Mouse (Mus musculus) kidney, postnatal 25 days (tissue): ENCODE results near the gene Usp36.

Source experiments
- DNase-seq, 2 experiments: peaks; one replicate each; pipeline ENCODE4 v3.0.0; 2021; ENCODE audit warnings: mixed read lengths in 2 of 2

The Usp36 gene

DNA sequence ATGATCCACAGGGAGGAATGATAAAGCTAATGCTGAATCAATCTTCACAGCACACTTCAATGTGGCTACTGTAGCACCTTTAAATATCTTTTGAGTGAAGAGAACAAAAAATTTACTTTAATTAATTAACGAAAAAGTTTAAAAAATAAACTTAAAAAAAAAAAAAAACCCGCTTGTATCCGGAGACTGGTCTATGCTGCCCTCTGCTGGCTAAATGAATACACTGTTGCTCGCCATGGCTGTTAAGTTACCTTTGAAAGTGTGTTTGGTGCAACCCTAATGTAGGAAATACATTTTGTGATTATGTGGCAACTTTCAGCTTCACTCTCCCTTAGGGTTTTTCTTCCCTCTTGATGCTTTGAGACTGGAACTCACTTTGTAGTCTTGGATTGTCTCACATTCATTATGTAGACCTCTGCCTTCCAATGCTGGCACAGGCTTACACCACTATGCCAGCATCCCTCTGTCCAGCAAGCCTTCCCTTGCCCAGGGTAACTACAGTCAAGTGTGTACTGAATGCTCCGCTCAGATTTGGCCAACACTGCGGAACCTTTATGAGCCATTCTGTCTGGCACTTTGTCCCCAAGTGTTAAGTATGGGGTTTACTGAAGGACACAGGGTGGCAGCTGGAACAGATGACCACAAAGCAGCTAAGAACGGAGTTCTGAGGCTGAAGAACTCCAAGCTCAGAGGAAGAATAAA, 69.3 kb downstream of the Usp36 start:
- DNase-seq, result peak; percentile 72 to 87

- no peak for DNase-seq
Observed at GRCm38 (mm10) chr11:118219066-118219465, 71.0 kb downstream of the Usp36 start.

DNA sequence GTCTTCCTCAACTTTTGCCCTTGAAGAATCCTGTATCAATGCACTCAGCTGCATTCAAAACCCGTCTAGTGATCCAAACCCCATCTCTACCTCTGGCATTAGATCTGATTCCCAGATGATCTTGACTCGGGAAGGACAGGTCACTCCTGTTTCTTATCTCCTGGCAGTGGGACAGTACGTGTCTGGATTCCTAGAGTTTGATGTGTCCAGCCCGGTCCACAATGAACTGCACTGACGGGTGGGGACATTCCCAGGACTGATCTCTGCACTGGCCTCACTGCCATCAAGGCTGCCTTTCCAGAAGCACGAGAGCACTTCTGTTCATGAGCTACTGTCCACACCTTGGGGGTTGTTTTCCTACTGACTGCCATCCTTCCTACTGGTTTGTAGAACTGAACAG, 73.6 kb downstream of the Usp36 start:
- DNase-seq, result no peak

DNA sequence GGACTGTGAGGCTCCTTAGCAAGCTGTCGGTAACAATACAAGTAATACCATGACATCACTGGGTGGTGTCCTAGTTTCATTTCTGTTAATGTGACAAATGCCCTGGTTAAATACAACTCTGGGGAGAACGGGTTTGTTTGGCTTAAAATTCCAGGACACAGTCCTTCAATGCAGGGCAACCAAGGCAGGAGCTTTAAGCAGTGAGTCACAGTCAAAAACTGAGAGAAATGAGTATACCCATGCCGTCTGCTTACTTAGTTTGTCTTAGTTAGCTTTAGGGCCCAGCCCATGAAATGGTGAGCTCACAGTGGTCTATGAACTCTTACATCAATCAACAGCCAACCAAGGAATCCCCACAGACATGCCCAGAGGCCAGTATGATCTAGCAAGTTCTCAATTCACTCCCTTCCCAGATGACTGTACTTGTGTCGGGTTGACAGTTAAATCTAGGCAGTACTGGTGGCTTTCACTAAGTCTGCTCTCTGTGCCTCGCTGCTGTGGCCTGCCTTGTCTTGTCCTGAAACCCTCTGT, 74.1 kb downstream of the Usp36 start:
- DNase-seq, result no peak

GRCm38 (mm10) chr11:118212636-118213112, 77.4 kb downstream of the Usp36 start:
- peak in 1 of 2 experiments; percentile 63 for DNase-seq

DNA sequence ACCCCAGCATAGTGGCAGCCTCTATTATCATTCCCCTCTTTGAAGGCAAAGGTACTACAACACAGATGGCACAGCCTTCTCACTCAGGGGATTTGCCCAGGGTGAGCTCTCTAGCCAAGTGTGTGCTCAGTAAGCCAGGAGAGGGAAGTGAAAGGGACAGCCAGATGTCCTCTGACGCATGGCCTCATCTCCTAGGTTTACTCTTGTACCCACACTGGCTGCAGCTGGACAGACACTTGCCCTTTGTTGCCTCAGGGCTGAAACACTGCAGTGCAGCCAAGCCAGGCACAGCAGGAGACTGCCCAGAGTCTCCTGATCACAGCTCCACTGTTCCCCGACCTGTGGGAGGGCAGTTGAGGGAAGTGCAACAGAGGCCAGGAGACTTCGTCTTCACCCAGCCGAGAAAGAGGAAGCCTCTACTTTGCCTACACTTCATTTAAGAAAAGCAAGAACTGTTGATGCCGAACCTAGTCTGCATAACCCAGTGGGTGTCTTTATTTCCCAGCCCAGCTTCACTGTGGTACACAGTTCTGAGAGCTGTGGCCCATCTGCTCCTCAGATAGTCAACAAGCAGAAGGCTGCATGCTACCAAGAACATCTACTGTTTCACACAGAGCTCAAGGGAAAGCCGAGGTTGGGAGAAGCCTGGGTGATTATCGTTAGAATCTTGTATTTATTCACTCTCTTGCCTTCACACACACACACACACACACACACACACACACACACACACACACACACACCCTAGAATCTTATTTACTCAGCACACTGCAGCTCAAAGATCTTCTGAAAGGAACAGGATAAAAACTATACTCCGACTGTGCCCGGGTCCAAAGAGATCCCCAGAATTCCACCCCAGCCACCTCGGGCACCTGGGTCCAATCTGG, 78.1 kb downstream of the Usp36 start:
- peak; percentile 57 to 89 for DNase-seq

GRCm38 (mm10) chr11:118210962-118211361, 79.1 kb downstream of the Usp36 start:
- peak in 1 of 2 experiments; percentile 68 for DNase-seq

DNA sequence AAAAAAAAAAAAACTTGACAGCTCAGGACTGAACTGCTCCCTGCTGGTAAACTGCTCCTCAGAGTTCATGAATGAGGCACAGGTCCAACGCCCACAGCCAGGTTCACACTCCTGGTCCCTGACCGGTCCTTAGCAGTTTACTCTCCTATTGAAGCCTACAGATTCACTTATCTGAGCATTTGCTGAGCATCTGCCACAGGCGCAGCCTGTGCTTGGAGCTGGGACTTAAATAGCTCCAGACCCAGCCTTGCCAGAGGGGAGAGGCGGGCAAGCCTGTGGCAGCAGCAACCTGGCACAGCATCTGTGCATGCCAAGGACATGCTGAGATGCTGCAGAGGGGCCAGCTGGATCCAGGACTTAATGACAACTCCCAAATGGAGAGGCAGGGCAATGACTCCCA, 79.9 kb downstream of the Usp36 start:
- DNase-seq, result peak in 1 of 2 experiments; percentile 49
